Mouse (Mus musculus) forebrain, embryonic 13.5 days (tissue): Measurements from ENCODE around the gene Fosl2. TPM values are rescaled to one million over a fixed set of nuclear protein-coding genes. Genes with fewer than 3 reads are reported as not detected.
"Not testable (repeated sequence)": the region's sequence is repeated elsewhere in the genome, so short reads cannot be mapped to it uniquely, and the experiment has no call there.

Experiments used
- ATAC-seq: fragments of 200-750 bp; cut with Nextera tagmentation; 2 replicates; pipeline ENCODE4 v1.8.0; 2017
- H3K27ac ChIP-seq: fragments of 300-500 bp; sonication (generic); 2 replicates; pipeline ENCODE4 v1.5.1; 2015; ENCODE audit warnings: inconsistent platforms, mild to moderate bottlenecking, moderate library complexity
- H3K27me3 ChIP-seq: fragments of 300-500 bp; sonication (generic); 2 replicates; pipeline ENCODE4 v1.6.1; 2015; ENCODE audit warnings: mild to moderate bottlenecking, inconsistent platforms
- H3K36me3 ChIP-seq: fragments of 300-500 bp; sonication (generic); 2 replicates; pipeline ENCODE4 v1.6.1; 2015; ENCODE audit warnings: mild to moderate bottlenecking, inconsistent platforms; ENCODE audit not compliant: poor library complexity, severe bottlenecking
- H3K4me1 ChIP-seq: fragments of 300-500 bp; sonication (generic); 2 replicates; pipeline ENCODE4 v1.6.1; 2015; ENCODE audit warnings: inconsistent platforms
- H3K4me2 ChIP-seq: fragments of 300-500 bp; sonication (generic); 2 replicates; pipeline ENCODE4 v1.6.1; 2015; ENCODE audit warnings: inconsistent platforms, mild to moderate bottlenecking, moderate library complexity
- H3K4me3 ChIP-seq: fragments of 300-500 bp; sonication (generic); 2 replicates; pipeline ENCODE4 v1.5.1; 2015; ENCODE audit warnings: mild to moderate bottlenecking, inconsistent platforms
- H3K9ac ChIP-seq: fragments of 300-500 bp; sonication (generic); 2 replicates; pipeline ENCODE4 v1.6.1; 2015; ENCODE audit warnings: mild to moderate bottlenecking, inconsistent platforms
- H3K9me3 ChIP-seq: fragments of 300-500 bp; sonication (generic); replicated peaks from 2 replicates; pipeline ENCODE4 v1.6.1; 2016; ENCODE audit warnings: inconsistent platforms
- WGBS: fragments of 180-500 bp; shearing (Covaris S2); methylation state at CpG from one replicate; pipeline ENCODE4 v1.1.7; 2015; 5-methylcytosine and 5-hydroxymethylcytosine counted together
- polyA plus RNA-seq: library from polyadenylated mRNA; unstranded; fragments of >200 nt; fragmentation: Nextera tagmentation; extraction: Ambion mirVana; gene quantifications from 2 replicates; pipeline ENCODE4 v1.2.1, GENCODE M21; 2015

Fosl2 gene
- polyA plus RNA-seq, 1 experiment from 2014 or later: 0.66 TPM

DNA sequence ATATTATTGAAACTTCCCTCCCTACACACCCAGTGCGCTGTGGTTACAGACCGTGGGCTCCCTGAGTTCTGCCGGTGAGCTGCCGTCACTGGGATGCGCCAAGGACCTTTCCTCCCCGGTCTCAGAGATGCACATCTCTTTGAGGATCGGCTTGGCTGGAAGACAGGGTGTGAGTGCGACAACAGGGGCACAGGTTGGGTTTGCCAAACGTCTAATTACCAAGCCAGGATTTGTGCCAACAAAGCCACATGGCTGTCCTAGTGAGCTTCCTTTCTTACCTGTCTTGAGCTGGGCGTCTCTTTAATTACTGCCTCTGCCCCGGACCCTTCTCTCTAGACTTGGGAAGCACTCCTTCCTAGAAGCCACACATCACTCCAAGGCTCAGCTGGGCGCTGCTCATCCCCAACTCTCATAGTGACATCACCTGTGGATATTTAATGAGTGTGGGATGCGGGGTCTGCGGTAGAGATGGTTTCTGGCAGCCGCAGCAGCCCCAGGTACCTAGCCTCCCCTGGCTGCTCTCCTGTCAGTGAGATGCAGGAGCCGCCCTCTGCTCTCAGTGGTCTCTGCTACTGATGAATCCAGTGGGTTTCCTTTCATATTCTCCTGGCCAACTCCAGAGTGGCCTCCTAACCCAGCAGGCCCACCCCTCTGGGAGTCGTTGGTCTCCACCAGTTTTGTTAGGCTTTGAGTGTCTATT, 18.3 kb downstream of the Fosl2 start:
- 57% methylated on average over 17 of the region's 17 CpGs for WGBS

DNA sequence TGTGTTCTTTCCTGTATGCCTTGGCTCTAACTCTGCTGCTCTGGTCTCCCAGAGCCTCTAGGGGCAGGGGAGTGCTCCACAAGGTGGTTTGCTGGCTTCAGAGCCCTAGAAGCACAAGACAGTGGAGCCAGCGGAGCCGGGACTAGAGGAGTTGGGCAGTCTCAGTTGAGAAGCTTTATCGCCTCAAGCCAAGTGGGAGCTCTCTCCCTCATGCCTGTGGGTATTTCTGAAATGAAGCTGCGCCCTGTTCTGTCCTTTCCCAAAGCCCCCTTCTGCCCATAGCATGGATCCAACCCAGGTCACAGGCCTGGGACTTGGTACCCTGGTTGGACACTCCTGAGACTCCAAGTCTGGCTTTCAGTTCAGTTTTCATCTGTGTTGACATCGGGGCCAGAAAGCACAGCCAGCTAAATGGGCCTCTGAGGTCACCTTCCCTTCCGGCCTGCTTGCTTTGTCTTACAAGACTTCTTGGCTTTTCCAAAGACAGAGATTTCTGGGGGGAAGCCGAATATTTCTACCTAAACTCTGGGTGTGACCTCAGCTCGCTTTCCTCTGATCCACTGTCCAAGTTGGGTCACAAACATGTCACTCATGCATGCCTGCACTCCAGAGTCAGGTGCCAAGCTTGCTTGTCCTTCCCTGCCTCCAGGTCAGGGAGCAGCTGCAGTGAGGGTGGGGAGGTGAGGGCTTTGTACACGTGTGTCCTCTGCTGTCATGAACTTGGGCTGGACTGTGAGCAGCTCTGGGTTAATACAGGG, 19.5 kb downstream of the Fosl2 start:
- ATAC-seq: no peak
- no peaks in the 10 kb centered on the region for H3K27me3 ChIP-seq
- H3K4me2 ChIP-seq: no peak overlapping the region
- no peak overlapping the region for H3K27ac ChIP-seq
- no peaks in the 10 kb centered on the region for H3K36me3 ChIP-seq
- no peak overlapping the region for H3K9ac ChIP-seq
- no peaks in the 10 kb centered on the region for H3K9me3 ChIP-seq
- no peak overlapping the region for H3K4me3 ChIP-seq
- H3K4me1 ChIP-seq: 0 out of 2 replicates have a peak, but pooled peaks cover 5% of the 10 kb centered on the region
- 84% methylated on average over 9 of the region's 9 CpGs for WGBS

More for the DNA sequence above, 18.3 kb downstream of the Fosl2 start:
- H3K36me3 ChIP-seq: no peaks in the 10 kb centered on the region
- no peak overlapping the region; the same call in 1 of the 2 replicates for H3K9ac ChIP-seq
- no peaks in the 10 kb centered on the region for H3K9me3 ChIP-seq
- peak overlapping the region; percentile 17 for H3K4me2 ChIP-seq
- H3K4me3 ChIP-seq: no peak overlapping the region
- 0 out of 2 replicates have a peak, but pooled peaks cover 5% of the 10 kb centered on the region for H3K4me1 ChIP-seq
- H3K27me3 ChIP-seq: no peaks in the 10 kb centered on the region
- ATAC-seq: no peak
- no peak overlapping the region for H3K27ac ChIP-seq

DNA sequence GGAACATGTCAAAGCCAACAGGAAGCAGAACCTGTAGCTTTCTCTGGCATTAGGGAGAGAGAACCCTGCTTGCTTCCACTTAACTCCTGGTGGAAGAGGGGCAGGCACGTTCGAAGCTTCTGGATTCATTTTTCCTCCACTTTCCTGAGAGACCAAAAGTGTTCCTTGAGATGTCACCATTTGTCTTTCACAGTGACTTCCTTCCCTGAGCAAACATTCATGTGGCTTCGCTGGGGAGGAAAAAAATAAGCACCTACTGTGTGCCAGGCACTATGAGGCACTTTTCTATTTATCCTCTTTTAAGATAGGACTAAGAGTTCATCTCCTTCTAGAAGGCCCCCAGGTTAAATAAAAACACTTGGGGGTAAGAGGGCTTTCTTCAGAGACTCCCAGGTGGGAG, 20.3 kb downstream of the Fosl2 start:
- Histone ChIP-seq H3K27me3 (no peaks in the 10 kb centered on the region), H3K4me3 (no peak overlapping the region), H3K9me3 (no peaks in the 10 kb centered on the region), H3K4me2 (no peak overlapping the region), H3K36me3 (no peaks in the 10 kb centered on the region), H3K4me1 (0 out of 2 replicates have a peak, but pooled peaks cover 5% of the 10 kb centered on the region), H3K27ac (no peak overlapping the region), H3K9ac (no peak overlapping the region)
- ATAC-seq: no peak
- 81% methylated on average over 3 of the region's 3 CpGs for WGBS

DNA sequence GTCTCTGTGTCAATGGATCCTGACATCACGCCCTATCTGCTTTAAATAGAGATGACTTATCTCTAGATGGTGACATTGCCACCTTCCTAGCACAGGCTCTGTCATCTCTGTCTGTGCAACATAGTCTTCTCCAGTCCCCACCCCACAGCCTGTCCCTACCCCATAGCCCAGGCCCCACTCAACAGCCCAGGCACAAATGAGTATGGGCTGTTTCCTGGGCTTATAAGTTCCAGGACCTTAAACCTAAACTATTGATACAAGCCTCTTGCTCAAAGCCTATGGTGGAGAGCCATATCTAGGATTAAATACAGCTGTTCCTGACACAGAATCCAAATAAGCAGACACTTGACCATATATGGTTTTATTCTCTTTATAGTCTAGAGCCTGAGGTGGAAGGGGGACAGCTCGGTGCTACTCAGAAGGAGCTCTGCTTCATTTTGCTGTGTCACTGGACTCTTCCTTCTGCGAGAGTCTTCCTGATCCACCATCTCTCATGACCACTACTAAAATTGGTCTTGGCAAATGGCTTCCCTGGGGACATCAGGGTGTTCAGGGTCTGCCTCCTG, 28.0 kb downstream of the Fosl2 start:
- no peaks in the 10 kb centered on the region for H3K4me1 ChIP-seq
- no peak for ATAC-seq
- H3K36me3 ChIP-seq: no peaks in the 10 kb centered on the region
- WGBS: 89% methylated on average over 3 of the region's 3 CpGs
- no peak overlapping the region for H3K27ac ChIP-seq
- no peaks in the 10 kb centered on the region for H3K27me3 ChIP-seq
- H3K4me2 ChIP-seq: no peak overlapping the region
- H3K9me3 ChIP-seq: no peaks in the 10 kb centered on the region
- H3K9ac ChIP-seq: no peak overlapping the region
- no peak overlapping the region for H3K4me3 ChIP-seq

GRCm38 (mm10) chr5:32172188-32172587, 36.6 kb downstream of the Fosl2 start:
- Histone ChIP-seq H3K9ac (no peak overlapping the region), H3K4me3 (no peak overlapping the region), H3K27ac (no peak overlapping the region), H3K4me1 (no peaks in the 10 kb centered on the region), H3K36me3 (no peaks in the 10 kb centered on the region), H3K4me2 (no peak overlapping the region), H3K9me3 (no peaks in the 10 kb centered on the region), H3K27me3 (no peaks in the 10 kb centered on the region)
- WGBS: 87% methylated on average over 2 of the region's 2 CpGs
- no peak for ATAC-seq

- no peak overlapping the region for H3K9ac ChIP-seq
- H3K4me2 ChIP-seq: no peak overlapping the region
- no peak overlapping the region for H3K27ac ChIP-seq
- no peak for ATAC-seq
- H3K27me3 ChIP-seq: no peaks in the 10 kb centered on the region
- H3K36me3 ChIP-seq: no peaks in the 10 kb centered on the region
- WGBS: 75% methylated on average over 2 of the region's 2 CpGs
- no peaks in the 10 kb centered on the region for H3K9me3 ChIP-seq
- no peak overlapping the region for H3K4me3 ChIP-seq
- H3K4me1 ChIP-seq: no peaks in the 10 kb centered on the region
Observed at GRCm38 (mm10) chr5:32176800-32177199, 41.2 kb downstream of the Fosl2 start.

DNA sequence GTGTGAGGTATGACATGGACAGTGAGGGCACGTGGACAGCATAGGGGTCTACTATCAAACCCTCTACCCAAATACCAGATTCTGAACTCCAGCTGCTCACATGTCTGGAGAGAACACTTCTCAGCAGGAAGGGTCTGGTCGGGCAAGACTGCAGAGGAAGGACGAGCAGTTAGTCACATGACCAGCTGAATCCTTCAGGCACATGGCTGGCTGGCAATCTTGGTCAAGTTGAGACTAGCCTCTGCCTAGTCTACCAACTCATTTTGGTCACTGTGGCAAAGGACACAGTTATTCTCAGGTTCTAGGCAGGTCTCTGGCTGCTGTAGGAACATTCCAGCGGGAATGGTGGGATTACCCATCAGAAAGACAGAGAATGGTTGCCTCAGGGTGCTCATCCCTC, 42.1 kb downstream of the Fosl2 start:
- H3K27ac ChIP-seq: no peak overlapping the region
- no peak overlapping the region for H3K4me2 ChIP-seq
- WGBS: 79% methylated on average over 4 of the region's 4 CpGs
- H3K9me3 ChIP-seq: no peaks in the 10 kb centered on the region
- H3K27me3 ChIP-seq: no peaks in the 10 kb centered on the region
- H3K4me1 ChIP-seq: no peaks in the 10 kb centered on the region
- ATAC-seq: no peak
- no peak overlapping the region for H3K4me3 ChIP-seq
- no peak overlapping the region for H3K9ac ChIP-seq
- no peaks in the 10 kb centered on the region for H3K36me3 ChIP-seq

GRCm38 (mm10) chr5:32178720-32179119, 43.1 kb downstream of the Fosl2 start:
- not testable (repeated sequence) for H3K27ac ChIP-seq, H3K9ac ChIP-seq, H3K9me3 ChIP-seq, H3K4me1 ChIP-seq, H3K36me3 ChIP-seq, ATAC-seq, H3K4me3 ChIP-seq, H3K27me3 ChIP-seq, H3K4me2 ChIP-seq
- 91% methylated on average over 5 of the region's 6 CpGs for WGBS

GRCm38 (mm10) chr5:32182885-32183629, 47.5 kb downstream of the Fosl2 start:
- Histone ChIP-seq H3K4me3 (no peak overlapping the region), H3K27ac (no peak overlapping the region), H3K4me2 (no peak overlapping the region), H3K4me1 (no peaks in the 10 kb centered on the region), H3K36me3 (no peaks in the 10 kb centered on the region), H3K9me3 (no peaks in the 10 kb centered on the region), H3K27me3 (no peaks in the 10 kb centered on the region), H3K9ac (no peak overlapping the region)
- no peak for ATAC-seq
- WGBS: 87% methylated on average over 4 of the region's 4 CpGs

- no peaks in the 10 kb centered on the region for H3K4me1 ChIP-seq
- no peak for ATAC-seq
Observed at GRCm38 (mm10) chr5:32187717-32188116, 52.1 kb downstream of the Fosl2 start.

GRCm38 (mm10) chr5:32191259-32191658, 55.7 kb downstream of the Fosl2 start:
- H3K36me3 ChIP-seq: no peaks in the 10 kb centered on the region
- H3K9me3 ChIP-seq: no peaks in the 10 kb centered on the region
- no peaks in the 10 kb centered on the region for H3K4me1 ChIP-seq
- H3K4me3 ChIP-seq: no peak overlapping the region
- H3K27ac ChIP-seq: no peak overlapping the region
- no peak overlapping the region for H3K9ac ChIP-seq
- ATAC-seq: no peak
- H3K4me2 ChIP-seq: no peak overlapping the region
- WGBS: 90% methylated on average over 5 of the region's 5 CpGs
- H3K27me3 ChIP-seq: no peaks in the 10 kb centered on the region

More at GRCm38 (mm10) chr5:32187717-32188116, 52.1 kb downstream of the Fosl2 start:
- Histone ChIP-seq H3K9me3 (no peaks in the 10 kb centered on the region), H3K4me2 (no peak overlapping the region), H3K27ac (no peak overlapping the region), H3K4me3 (no peak overlapping the region), H3K9ac (no peak overlapping the region), H3K27me3 (no peaks in the 10 kb centered on the region), H3K36me3 (no peaks in the 10 kb centered on the region)
- 54% methylated on average over 11 of the region's 11 CpGs for WGBS
